Mouse (Mus musculus) bone marrow macrophage, adult 2 months (primary cell): Measurements from ENCODE around the gene Tspoap1.

Experiments
- CTCF ChIP-seq: IDR thresholded peaks from 2 replicates; pipeline ENCODE4 v1.5.1; 2012; ENCODE audit warnings: low read depth, mild to moderate bottlenecking, low read length, moderate library complexity
- POLR2A ChIP-seq: IDR thresholded peaks from 2 replicates; pipeline ENCODE4 v1.6.1; 2012; ENCODE audit warnings: mild to moderate bottlenecking, low read depth, low read length, borderline replicate concordance

- no peak for TF ChIP-seq POLR2A
- TF ChIP-seq CTCF: no peak
Observed at GRCm38 (mm10) chr11:87747716-87748115, 12.6 kb upstream of the Tspoap1 start.
